Mouse (Mus musculus): Measurements from ENCODE around the gene Snai3. TPM values are rescaled to one million over a fixed set of nuclear protein-coding genes. Genes with fewer than 3 reads are reported as not detected.

The Snai3 gene
- polyA plus RNA-seq, 1 experiment from 2014 or later: 0.16 TPM

DNA sequence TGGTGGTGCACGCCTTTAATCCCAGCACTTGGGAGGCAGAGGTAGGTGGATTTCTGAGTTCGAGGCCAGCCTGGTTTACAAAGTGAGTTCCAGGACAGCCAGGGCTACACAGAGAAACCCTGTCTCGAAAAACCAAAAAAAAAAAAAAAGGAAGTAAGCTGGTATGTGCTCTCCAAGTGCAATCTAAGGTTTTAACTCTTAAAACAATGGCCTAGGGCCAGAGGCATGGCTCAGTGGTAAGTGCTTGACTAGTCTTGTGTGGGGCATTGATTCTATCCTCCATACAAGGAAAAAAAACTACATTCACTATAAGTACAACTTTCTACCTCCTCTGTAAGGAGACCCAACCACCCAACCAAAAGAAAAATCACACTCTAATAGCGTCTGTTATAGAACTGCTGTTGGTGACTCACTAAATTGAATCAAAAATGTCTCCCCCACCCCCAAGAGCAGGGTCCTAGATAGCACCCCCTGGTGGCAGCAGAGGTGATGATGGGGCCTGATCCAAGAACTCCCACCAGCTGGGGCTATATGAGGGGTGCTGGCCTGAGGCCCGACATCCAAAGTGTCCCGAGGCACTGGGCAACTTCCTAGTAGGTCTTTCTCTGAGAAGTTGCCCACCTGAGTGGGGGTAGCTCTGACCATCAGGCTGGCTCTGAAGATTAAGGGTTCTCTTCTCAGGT is 1.2 kb downstream of the Snai3 start:
- H3K27ac ChIP-seq: no peak overlapping the region
- H3K4me1 ChIP-seq (replicated peaks): peaks cover 18% of the 10 kb centered on the region
- no peaks in the 10 kb centered on the region for H3K36me3 ChIP-seq
- H3K9ac ChIP-seq (replicated peaks): no peak overlapping the region
- H3K9me3 ChIP-seq: no peaks in the 10 kb centered on the region
- H3K4me3 ChIP-seq (replicated peaks): no peak overlapping the region
- 58% methylated on average over 6 of the region's 6 CpGs for WGBS
- peaks cover 90% of the 10 kb centered on the region for H3K27me3 ChIP-seq
- ATAC-seq (ENCODE audit: insufficient number of reproducible peaks, insufficient read depth, low FRiP score, low TSS enrichment, low read depth): no peak
- H3K4me2 ChIP-seq: no peak overlapping the region

DNA sequence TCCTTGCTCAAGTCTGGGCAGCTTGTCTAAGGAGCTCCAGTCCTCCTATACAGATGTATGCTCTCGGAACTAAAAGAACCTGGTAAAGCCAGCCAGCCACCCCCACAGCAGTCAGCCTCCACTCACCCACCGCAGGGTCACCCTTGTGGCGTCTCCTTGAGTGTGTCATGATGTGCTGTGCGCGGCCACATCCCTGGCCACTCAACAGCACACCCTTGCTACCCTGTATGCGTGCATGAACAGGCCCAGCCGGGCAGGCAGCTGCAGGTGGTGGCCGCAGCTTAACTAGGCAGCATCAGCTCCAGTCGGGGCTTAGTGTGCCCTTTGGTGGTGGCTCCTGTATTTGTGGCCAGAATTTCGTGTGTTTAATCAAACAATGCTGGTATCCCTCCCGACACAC is 3.4 kb downstream of the Snai3 start:
- Histone ChIP-seq H3K36me3 (no peaks in the 10 kb centered on the region), H3K27me3 (peaks cover 75% of the 10 kb centered on the region), H3K9me3 (no peaks in the 10 kb centered on the region), H3K9ac (replicated peaks) (no peak overlapping the region), H3K4me3 (replicated peaks) (no peak overlapping the region), H3K4me1 (replicated peaks) (peaks cover 15% of the 10 kb centered on the region), H3K4me2 (no peak overlapping the region), H3K27ac (no peak overlapping the region)
- no peak for ATAC-seq (ENCODE audit: insufficient number of reproducible peaks, insufficient read depth, low FRiP score, low TSS enrichment, low read depth)
- whole genome bisulfite sequencing: 68% methylated on average over 11 of the region's 11 CpGs

DNA sequence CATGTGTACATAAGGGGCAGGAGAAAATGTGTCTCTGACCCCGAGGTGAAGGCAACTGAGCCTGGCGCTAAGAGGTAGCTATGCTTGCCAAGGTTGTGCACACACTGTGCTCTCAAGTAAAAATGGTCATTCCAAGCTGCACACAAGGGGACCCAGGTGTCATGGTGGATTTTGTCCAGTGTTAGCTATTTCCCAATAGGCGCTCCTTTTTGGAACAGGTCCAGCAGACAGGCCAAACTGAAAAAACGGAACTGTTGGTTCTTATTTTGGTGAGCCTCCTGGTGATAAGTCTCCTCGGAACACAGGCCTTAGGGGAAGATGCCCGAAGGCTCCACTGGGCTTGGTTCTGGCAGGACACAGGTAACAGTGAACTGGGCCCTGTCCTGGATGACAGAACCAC is 6.1 kb downstream of the Snai3 start:
- no peaks in the 10 kb centered on the region for H3K36me3 ChIP-seq
- ATAC-seq (ENCODE audit: insufficient number of reproducible peaks, insufficient read depth, low FRiP score, low TSS enrichment, low read depth): no peak
- H3K27me3 ChIP-seq: peaks cover 47% of the 10 kb centered on the region
- 85% methylated on average over 6 of the region's 6 CpGs for WGBS
- H3K4me2 ChIP-seq: no peak overlapping the region
- no peaks in the 10 kb centered on the region for H3K9me3 ChIP-seq
- H3K9ac ChIP-seq (replicated peaks): no peak overlapping the region
- H3K4me1 ChIP-seq (replicated peaks): no peaks in the 10 kb centered on the region
- no peak overlapping the region for H3K4me3 ChIP-seq (replicated peaks)
- no peak overlapping the region for H3K27ac ChIP-seq

DNA sequence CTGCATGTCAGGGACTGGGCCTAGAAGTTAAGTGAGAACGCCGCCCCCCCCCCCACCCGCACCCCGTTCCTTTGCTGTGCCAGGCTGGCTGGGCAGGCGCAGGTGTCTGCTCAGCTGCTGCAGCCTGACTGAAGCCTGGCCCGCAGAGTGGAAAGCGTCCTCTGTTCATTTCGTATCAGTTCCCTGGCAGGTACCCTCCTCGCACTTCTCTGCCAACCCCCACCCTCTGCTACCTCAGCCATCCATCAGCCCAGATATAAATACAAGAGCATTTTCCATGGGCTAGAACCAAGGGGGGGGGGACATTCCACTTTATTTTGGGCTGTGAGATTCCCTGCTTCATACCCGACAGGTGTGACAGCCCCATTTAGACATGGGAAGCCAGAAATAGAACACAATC is 8.4 kb downstream of the Snai3 start:
- Histone ChIP-seq H3K27me3 (peaks cover 25% of the 10 kb centered on the region), H3K4me2 (no peak overlapping the region), H3K4me3 (replicated peaks) (no peak overlapping the region), H3K9me3 (no peaks in the 10 kb centered on the region), H3K4me1 (replicated peaks) (no peaks in the 10 kb centered on the region), H3K9ac (replicated peaks) (no peak overlapping the region), H3K27ac (no peak overlapping the region), H3K36me3 (no peaks in the 10 kb centered on the region)
- 87% methylated on average over 10 of the region's 10 CpGs for WGBS
- ATAC-seq (ENCODE audit: insufficient number of reproducible peaks, insufficient read depth, low FRiP score, low TSS enrichment, low read depth): no peak

DNA sequence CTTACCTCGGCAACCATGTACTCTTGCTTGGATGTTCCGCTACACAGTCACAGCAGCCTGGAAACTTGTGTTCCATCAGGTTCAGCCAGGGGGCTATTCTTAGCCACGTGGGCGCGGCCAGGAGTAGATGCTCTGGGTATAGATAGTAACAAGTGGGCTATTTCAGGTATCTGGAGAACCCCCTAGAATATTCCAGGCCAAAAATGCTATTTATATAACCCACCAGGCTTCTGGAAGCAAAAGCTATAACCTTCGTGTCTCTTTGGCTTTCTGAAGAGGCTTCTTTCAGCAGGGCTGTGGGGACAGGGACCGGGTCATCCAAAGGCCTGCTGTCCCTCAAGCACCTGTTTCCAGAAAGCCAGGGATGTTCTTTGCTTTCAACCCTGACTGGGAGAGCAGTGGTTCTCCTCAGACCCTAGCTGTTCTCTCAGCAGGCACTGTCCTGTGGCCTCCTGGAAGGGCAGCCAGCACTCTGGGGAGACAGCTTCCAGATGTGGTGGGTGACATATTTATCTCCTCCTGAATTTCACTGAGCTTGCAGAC is 9.3 kb downstream of the Snai3 start:
- H3K36me3 ChIP-seq: no peaks in the 10 kb centered on the region
- no peak overlapping the region for H3K27ac ChIP-seq
- no peaks in the 10 kb centered on the region for H3K9me3 ChIP-seq
- no peak for ATAC-seq (ENCODE audit: insufficient number of reproducible peaks, insufficient read depth, low FRiP score, low TSS enrichment, low read depth)
- H3K9ac ChIP-seq (replicated peaks): no peak overlapping the region
- 75% methylated on average over 7 of the region's 7 CpGs for WGBS
- no peak overlapping the region for H3K4me3 ChIP-seq (replicated peaks)
- 0 out of 2 replicates have a peak, but pooled peaks cover 2% of the 10 kb centered on the region for H3K4me1 ChIP-seq (replicated peaks)
- H3K4me2 ChIP-seq: no peak overlapping the region
- peaks cover 16% of the 10 kb centered on the region for H3K27me3 ChIP-seq

DNA sequence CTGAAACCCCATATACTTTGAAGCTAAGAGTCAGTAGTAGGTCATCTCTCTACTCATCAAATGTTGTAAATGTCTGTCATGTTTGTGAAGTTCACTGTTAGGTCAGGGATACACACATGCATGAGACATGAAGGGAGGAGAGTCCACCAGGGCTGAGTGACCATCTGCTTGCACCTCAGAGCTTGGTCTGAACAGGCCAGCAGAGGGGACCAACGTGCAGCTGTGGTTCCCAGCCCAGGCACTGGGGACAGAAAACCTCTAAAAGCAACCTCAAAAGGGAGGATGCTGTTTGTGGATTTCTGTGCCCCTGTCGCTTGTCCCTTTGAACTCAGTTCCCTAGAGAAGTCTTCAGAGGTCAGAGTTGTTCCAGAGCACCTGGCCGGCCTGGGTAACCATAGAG is 15.3 kb downstream of the Snai3 start:
- H3K36me3 ChIP-seq: no peaks in the 10 kb centered on the region
- H3K9ac ChIP-seq (replicated peaks): no peak overlapping the region
- no peak for ATAC-seq (ENCODE audit: insufficient number of reproducible peaks, insufficient read depth, low FRiP score, low TSS enrichment, low read depth)
- no peaks in the 10 kb centered on the region for H3K9me3 ChIP-seq
- H3K27ac ChIP-seq: no peak overlapping the region; the same call in 1 of the 2 replicates
- 63% methylated on average over 3 of the region's 3 CpGs for WGBS
- H3K4me1 ChIP-seq (replicated peaks): peaks cover 36% of the 10 kb centered on the region
- H3K4me3 ChIP-seq (replicated peaks): no peak overlapping the region
- no peaks in the 10 kb centered on the region for H3K27me3 ChIP-seq
- H3K4me2 ChIP-seq: no peak overlapping the region

DNA sequence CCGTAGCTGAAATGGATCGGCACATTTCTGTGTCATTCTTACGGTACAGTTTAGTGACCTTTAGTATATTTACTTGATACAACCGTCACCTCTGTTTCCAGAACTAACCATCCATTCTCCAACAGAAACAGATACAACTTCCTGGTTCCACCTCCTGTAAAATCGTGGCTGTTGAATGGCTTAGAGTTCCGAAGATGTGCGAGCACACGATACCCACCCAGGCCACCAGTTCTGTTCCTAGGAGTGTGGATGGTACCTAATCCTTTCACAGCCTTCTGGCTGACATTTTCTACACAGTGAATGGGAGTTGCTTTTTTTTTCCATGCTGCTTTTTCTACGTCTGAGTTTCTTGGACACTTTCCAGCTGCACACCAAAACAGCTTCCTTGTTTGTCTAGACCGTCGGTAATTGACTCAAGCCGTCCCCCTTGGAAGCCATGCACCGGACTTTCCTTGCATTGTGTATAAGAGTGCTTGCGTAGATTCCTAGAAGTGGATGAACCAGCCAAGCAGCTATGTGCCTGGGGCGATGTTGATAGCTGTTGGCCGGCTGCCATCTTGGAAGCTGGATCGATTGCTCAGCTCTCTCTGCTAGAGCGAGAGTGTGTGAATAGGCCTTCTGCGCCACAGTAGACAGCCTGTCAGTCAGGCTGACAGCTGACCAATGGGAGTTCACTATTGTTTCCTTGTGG is 16.3 kb downstream of the Snai3 start:
- no peaks in the 10 kb centered on the region for H3K27me3 ChIP-seq
- H3K4me2 ChIP-seq: peak overlapping the region; percentile 93
- 23% methylated on average over 19 of the region's 19 CpGs for WGBS
- H3K4me1 ChIP-seq (replicated peaks): peaks cover 36% of the 10 kb centered on the region
- ATAC-seq (ENCODE audit: insufficient number of reproducible peaks, insufficient read depth, low FRiP score, low TSS enrichment, low read depth): no peak
- H3K9ac ChIP-seq (replicated peaks): peak overlapping the region; percentile 77
- H3K36me3 ChIP-seq: peaks cover 8% of the 10 kb centered on the region
- H3K9me3 ChIP-seq: no peaks in the 10 kb centered on the region
- peak overlapping the region; percentile 65 for H3K4me3 ChIP-seq (replicated peaks)
- H3K27ac ChIP-seq: peak overlapping the region; percentile 94

DNA sequence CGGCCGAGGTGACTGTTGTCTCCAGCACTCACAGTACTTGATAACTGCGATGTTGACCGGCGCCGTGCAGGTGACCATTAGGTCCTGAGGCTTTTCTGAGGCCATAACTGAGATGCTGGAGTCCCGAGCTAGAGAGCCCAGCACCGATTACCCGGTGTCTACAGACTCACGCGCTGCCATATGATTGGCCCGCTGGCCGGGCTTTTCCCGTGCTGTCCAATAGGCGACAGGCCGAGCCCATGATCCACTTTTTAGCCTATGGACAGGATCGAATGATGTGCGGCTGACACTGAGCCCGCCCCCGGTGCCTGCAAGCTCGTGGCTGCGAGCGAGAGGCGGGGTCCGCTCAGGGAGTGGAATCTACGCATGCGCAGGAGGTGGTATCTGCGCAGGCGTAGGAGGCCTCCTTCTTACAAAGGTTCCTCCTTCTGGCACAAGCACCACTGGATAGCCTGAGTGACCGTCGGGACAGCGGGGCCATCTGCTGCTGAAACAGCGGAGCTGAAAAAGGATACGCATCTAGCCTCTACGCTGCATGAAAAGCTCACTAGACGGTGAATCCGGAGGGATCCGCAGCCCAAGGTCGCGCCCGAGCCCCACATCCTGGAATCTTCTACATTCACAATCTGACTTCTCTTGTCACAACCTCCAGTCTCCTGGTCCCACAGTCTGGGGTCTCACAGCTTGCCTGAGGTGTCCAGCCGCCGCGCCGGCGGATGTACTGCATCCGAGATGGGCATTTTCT is 17.1 kb downstream of the Snai3 start, which contains the start of gene Mvd:
Gene Mvd (minus strand): TSS at position 161 of the 745 bp plus-strand sequence.
- peak within 1 kb of the TSS; percentile 93 for H3K4me2 ChIP-seq
- peaks cover 14% of the 10 kb centered on the region for H3K36me3 ChIP-seq
- H3K27me3 ChIP-seq: no peaks in the 10 kb centered on the region
- peak within 1 kb of the TSS; percentile 94 for H3K27ac ChIP-seq
- no peaks in the 10 kb centered on the region for H3K9me3 ChIP-seq
- peak within 1 kb of the TSS; percentile 65 for H3K4me3 ChIP-seq (replicated peaks)
- peak within 1 kb of the TSS; percentile 77 for H3K9ac ChIP-seq (replicated peaks)
- peak; percentile 99 for ATAC-seq (ENCODE audit: insufficient number of reproducible peaks, insufficient read depth, low FRiP score, low TSS enrichment, low read depth)
- WGBS: under 1% methylated on average over 47 of the region's 47 CpGs
- H3K4me1 ChIP-seq (replicated peaks): peaks cover 36% of the 10 kb centered on the region

DNA sequence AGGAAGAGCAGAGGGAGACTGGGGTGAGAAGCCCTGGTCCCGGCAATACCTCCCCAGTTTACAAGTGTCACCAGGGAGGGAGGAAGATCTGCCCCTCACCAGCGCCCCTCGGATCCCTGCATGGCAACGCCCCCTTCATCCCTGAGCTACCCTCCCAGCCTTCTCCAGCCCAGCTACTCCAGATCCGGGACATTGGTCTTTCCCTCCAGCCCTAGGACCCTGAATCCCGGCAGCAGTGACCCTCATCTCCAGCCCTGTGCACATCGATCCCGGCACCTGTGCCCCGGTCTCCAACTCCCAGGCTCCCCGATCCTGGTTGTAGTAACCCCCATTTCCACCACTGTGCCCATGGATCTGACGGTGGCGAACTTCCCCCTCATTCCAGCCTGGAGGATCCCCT is 17.8 kb downstream of the Snai3 start:
- no peaks in the 10 kb centered on the region for H3K9me3 ChIP-seq
- no peaks in the 10 kb centered on the region for H3K27me3 ChIP-seq
- 2% methylated on average over 12 of the region's 12 CpGs for WGBS
- H3K4me1 ChIP-seq (replicated peaks): peaks cover 36% of the 10 kb centered on the region
- peak overlapping the region; percentile 65 for H3K4me3 ChIP-seq (replicated peaks)
- peak overlapping the region; percentile 73 for H3K9ac ChIP-seq (replicated peaks)
- H3K36me3 ChIP-seq: peaks cover 21% of the 10 kb centered on the region
- peak; percentile 4; the same call in 1 of the 2 replicates for ATAC-seq (ENCODE audit: insufficient number of reproducible peaks, insufficient read depth, low FRiP score, low TSS enrichment, low read depth)
- H3K4me2 ChIP-seq: peak overlapping the region; percentile 93
- H3K27ac ChIP-seq: peak overlapping the region; percentile 75

DNA sequence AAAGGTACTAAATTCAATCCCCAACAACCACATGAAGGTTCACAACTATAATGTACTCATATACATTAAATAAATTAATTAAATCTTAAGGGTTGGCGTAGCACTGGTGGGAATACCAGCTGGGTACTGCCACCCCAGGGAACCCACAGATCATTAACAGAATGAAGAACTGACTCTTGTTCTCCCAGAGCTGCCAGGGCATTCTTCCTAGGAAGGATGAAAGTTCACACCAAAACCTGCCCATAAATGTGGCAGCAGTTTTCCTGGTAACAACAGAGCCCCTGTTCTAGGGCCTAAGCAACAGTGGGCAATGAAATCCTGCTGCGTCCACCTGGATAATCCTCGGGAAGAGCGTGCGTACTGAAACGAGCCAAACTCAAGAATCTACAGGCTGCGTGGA is 18.2 kb downstream of the Snai3 start:
- peak overlapping the region; percentile 73 for H3K9ac ChIP-seq (replicated peaks)
- no peak for ATAC-seq (ENCODE audit: insufficient number of reproducible peaks, insufficient read depth, low FRiP score, low TSS enrichment, low read depth)
- H3K4me3 ChIP-seq (replicated peaks): peak overlapping the region; percentile 65
- H3K27ac ChIP-seq: peak overlapping the region; percentile 75
- peaks cover 25% of the 10 kb centered on the region for H3K36me3 ChIP-seq
- peaks cover 36% of the 10 kb centered on the region for H3K4me1 ChIP-seq (replicated peaks)
- no peaks in the 10 kb centered on the region for H3K27me3 ChIP-seq
- no peaks in the 10 kb centered on the region for H3K9me3 ChIP-seq
- WGBS: 16% methylated on average over 7 of the region's 7 CpGs
- peak overlapping the region; percentile 93 for H3K4me2 ChIP-seq

DNA sequence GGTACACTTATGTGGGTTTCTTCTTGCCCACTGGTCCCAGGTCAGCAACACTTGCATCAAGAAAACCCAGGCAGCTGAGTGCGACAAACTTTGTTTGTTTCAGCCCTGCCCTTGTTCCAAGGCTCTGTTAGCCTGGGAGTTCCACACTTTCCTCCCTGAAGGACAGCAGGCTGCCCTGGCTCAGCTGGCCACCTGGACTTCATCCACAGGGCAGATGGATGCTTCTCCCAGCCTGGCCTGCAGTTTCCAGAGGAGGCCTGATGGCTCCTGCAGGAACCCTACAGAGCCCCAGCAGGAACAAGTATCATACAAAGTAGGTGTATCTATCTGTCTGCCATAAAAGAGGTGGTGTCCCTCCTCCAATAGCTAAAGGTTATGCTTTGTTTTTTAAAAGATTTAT is 19.2 kb downstream of the Snai3 start:
- no peak for ATAC-seq (ENCODE audit: insufficient number of reproducible peaks, insufficient read depth, low FRiP score, low TSS enrichment, low read depth)

More for the DNA sequence above, 19.2 kb downstream of the Snai3 start:
- Histone ChIP-seq H3K4me1 (replicated peaks) (peaks cover 34% of the 10 kb centered on the region), H3K27me3 (no peaks in the 10 kb centered on the region), H3K4me3 (replicated peaks) (no peak overlapping the region), H3K9me3 (no peaks in the 10 kb centered on the region), H3K9ac (replicated peaks) (no peak overlapping the region), H3K36me3 (peaks cover 35% of the 10 kb centered on the region), H3K27ac (no peak overlapping the region), H3K4me2 (no peak overlapping the region)
- WGBS: 90% methylated on average over 1 of the region's 1 CpGs
